Mouse (Mus musculus): ENCODE results near the gene Ganab. TPM values are rescaled to one million over a fixed set of nuclear protein-coding genes. Genes with fewer than 3 reads are reported as not detected.
A peak's percentile ranks its signal among the peaks of the same experiment; 100 is the strongest.

The Ganab gene
- polyA plus RNA-seq, 1 experiment from 2014 or later: 41.4 TPM

GRCm38 (mm10) chr19:8945251-8945650 lies 47.4 kb downstream of the Ganab start:
- peak overlapping the region; percentile 44 for H3K4me2 ChIP-seq (replicated peaks; ENCODE audit: low read depth, low read length)
- peak overlapping the region; percentile 64; the same call in 1 of the 2 replicates for H3K27ac ChIP-seq (ENCODE audit: low read length)
- no peak overlapping the region; the same call in 1 of the 2 replicates for H3K9ac ChIP-seq (replicated peaks; ENCODE audit: low read depth)
- H3K27me3 ChIP-seq (replicated peaks; ENCODE audit: insufficient read depth, low read length): no peaks in the 10 kb centered on the region
- H3K36me3 ChIP-seq (ENCODE audit: insufficient read depth, low read length): peaks cover 20% of the 10 kb centered on the region
- peak; percentile 81 for DNase-seq (ENCODE audit: low spot score)
- no peak for TF ChIP-seq EP300 (IDR thresholded peaks at IDR 0.05)
- TF ChIP-seq CTCF (IDR thresholded peaks at IDR 0.05): peak; percentile 32; the same call in 1 of the 2 replicates
- H3K4me1 ChIP-seq (ENCODE audit: insufficient read depth, low read depth, low read length): peaks cover 18% of the 10 kb centered on the region; the same call in 1 of the 2 replicates
- 0 out of 2 replicates have a peak overlapping the region, but pooled peaks have one; percentile 8 for H3K4me3 ChIP-seq (ENCODE audit: low read depth, low read length)
- ATAC-seq: peak; percentile 12; the same call in 1 of the 2 replicates
- H3K9me3 ChIP-seq (ENCODE audit: low read length): no peaks in the 10 kb centered on the region
- WGBS: 54% methylated on average over 6 of the region's 6 CpGs

GRCm38 (mm10) chr19:8946929-8947328 lies 49.1 kb downstream of the Ganab start:
- DNase-seq (ENCODE audit: low spot score) (no peak), ATAC-seq (no peak)
- TF ChIP-seq EP300 (IDR thresholded peaks at IDR 0.05) (no peak), CTCF (IDR thresholded peaks at IDR 0.05) (no peak)
- 79% methylated on average over 7 of the region's 7 CpGs for WGBS
- H3K4me3 ChIP-seq (ENCODE audit: low read depth, low read length): no peak overlapping the region
- no peak overlapping the region for H3K9ac ChIP-seq (replicated peaks; ENCODE audit: low read depth)
- no peaks in the 10 kb centered on the region for H3K9me3 ChIP-seq (ENCODE audit: low read length)
- H3K36me3 ChIP-seq (ENCODE audit: insufficient read depth, low read length): peaks cover 25% of the 10 kb centered on the region
- H3K4me2 ChIP-seq (replicated peaks; ENCODE audit: low read depth, low read length): no peak overlapping the region
- H3K27ac ChIP-seq (ENCODE audit: low read length): no peak overlapping the region
- H3K4me1 ChIP-seq (ENCODE audit: insufficient read depth, low read depth, low read length): peaks cover 12% of the 10 kb centered on the region; the same call in 1 of the 2 replicates
- no peaks in the 10 kb centered on the region for H3K27me3 ChIP-seq (replicated peaks; ENCODE audit: insufficient read depth, low read length)

GRCm38 (mm10) chr19:8950190-8950589 lies 52.3 kb downstream of the Ganab start:
- Histone ChIP-seq H3K36me3 (ENCODE audit: insufficient read depth, low read length) (peaks cover 25% of the 10 kb centered on the region), H3K27me3 (replicated peaks; ENCODE audit: insufficient read depth, low read length) (no peaks in the 10 kb centered on the region), H3K4me2 (replicated peaks; ENCODE audit: low read depth, low read length) (no peak overlapping the region), H3K4me1 (ENCODE audit: insufficient read depth, low read depth, low read length) (peaks cover 10% of the 10 kb centered on the region; the same call in 1 of the 2 replicates), H3K9ac (replicated peaks; ENCODE audit: low read depth) (no peak overlapping the region), H3K27ac (ENCODE audit: low read length) (no peak overlapping the region), H3K4me3 (ENCODE audit: low read depth, low read length) (no peak overlapping the region), H3K9me3 (ENCODE audit: low read length) (no peaks in the 10 kb centered on the region)
- no peak for TF ChIP-seq CTCF (IDR thresholded peaks at IDR 0.05)
- TF ChIP-seq EP300 (IDR thresholded peaks at IDR 0.05): no peak
- 86% methylated on average over 5 of the region's 5 CpGs for WGBS
- ATAC-seq (no peak), DNase-seq (ENCODE audit: low spot score) (no peak)

DNA sequence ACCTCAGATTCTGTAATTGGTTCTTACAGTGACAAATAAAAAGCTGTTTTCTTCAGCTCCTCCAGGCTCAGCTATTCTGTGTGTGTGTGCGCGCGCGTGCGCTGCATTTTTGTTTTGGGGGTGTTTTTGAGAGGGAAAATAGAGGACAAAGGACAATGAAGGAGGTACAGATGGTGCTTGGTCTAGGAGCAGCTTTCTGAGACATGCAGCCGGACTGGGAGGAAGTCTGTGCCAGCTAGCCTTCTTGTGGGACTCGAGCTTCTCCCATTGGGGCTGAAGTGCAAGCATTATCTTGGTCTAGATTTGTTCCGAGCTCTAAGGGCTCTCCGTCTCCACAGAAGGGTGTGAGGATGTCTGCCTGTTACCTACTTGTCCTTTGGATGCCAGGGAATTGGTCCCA lies 54.4 kb downstream of the Ganab start:
- H3K27me3 ChIP-seq (replicated peaks; ENCODE audit: insufficient read depth, low read length): no peaks in the 10 kb centered on the region
- H3K9me3 ChIP-seq (ENCODE audit: low read length): no peaks in the 10 kb centered on the region
- peaks cover 20% of the 10 kb centered on the region for H3K36me3 ChIP-seq (ENCODE audit: insufficient read depth, low read length)
- no peak for ATAC-seq
- no peak overlapping the region for H3K27ac ChIP-seq (ENCODE audit: low read length)
- H3K4me3 ChIP-seq (ENCODE audit: low read depth, low read length): no peak overlapping the region
- WGBS: 86% methylated on average over 9 of the region's 9 CpGs
- no peak overlapping the region for H3K9ac ChIP-seq (replicated peaks; ENCODE audit: low read depth)
- no peak overlapping the region for H3K4me2 ChIP-seq (replicated peaks; ENCODE audit: low read depth, low read length)
- TF ChIP-seq EP300 (IDR thresholded peaks at IDR 0.05) (no peak), CTCF (IDR thresholded peaks at IDR 0.05) (no peak)
- no peak for DNase-seq (ENCODE audit: low spot score)
- peaks cover 5% of the 10 kb centered on the region; the same call in 1 of the 2 replicates for H3K4me1 ChIP-seq (ENCODE audit: insufficient read depth, low read depth, low read length)

GRCm38 (mm10) chr19:8953135-8954039 lies 55.5 kb downstream of the Ganab start, which contains the start of gene Tut1:
TSS of gene Tut1 (plus strand) at chr19:8953847.
- TF ChIP-seq CTCF (IDR thresholded peaks at IDR 0.05) (peak; percentile 32), EP300 (IDR thresholded peaks at IDR 0.05) (peak; percentile 82; the same call in 1 of the 2 replicates)
- Histone ChIP-seq H3K4me1 (ENCODE audit: insufficient read depth, low read depth, low read length) (peaks cover 5% of the 10 kb centered on the region; the same call in 1 of the 2 replicates), H3K4me3 (ENCODE audit: low read depth, low read length) (peak within 1 kb of the TSS; percentile 64), H3K9ac (replicated peaks; ENCODE audit: low read depth) (peak within 1 kb of the TSS; percentile 58), H3K27me3 (replicated peaks; ENCODE audit: insufficient read depth, low read length) (no peaks in the 10 kb centered on the region), H3K9me3 (ENCODE audit: low read length) (no peaks in the 10 kb centered on the region), H3K4me2 (replicated peaks; ENCODE audit: low read depth, low read length) (peak within 1 kb of the TSS; percentile 82), H3K36me3 (ENCODE audit: insufficient read depth, low read length) (peaks cover 12% of the 10 kb centered on the region; the same call in 1 of the 2 replicates), H3K27ac (ENCODE audit: low read length) (peak within 1 kb of the TSS; percentile 70)
- DNase-seq (ENCODE audit: low spot score) (peak; percentile 99), ATAC-seq (peak; percentile 98)
- WGBS: 3% methylated on average over 46 of the region's 46 CpGs

DNA sequence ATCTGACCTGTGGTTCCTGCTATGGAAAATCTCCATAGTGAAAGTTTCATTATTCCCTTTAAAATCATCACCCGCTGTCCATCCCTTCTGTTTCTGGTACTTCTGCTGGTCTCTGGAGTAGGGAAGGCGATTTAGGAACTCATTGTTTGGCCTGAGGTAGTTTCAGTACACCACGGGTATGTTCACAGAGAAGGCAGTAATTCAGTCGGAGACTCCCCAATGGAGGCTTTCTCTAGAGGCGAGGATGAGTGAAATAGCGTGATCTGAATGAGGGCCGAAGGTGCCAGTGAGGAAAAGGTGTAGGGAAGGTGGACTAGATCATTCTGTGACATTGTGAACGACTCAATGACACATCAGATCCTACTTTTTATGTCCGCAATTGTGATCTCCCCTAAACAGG lies 56.3 kb downstream of the Ganab start:
- peaks cover 5% of the 10 kb centered on the region; the same call in 1 of the 2 replicates for H3K4me1 ChIP-seq (ENCODE audit: insufficient read depth, low read depth, low read length)
- H3K4me3 ChIP-seq (ENCODE audit: low read depth, low read length): peak overlapping the region; percentile 64
- no peak for ATAC-seq
- WGBS: 5% methylated on average over 9 of the region's 9 CpGs
- H3K9ac ChIP-seq (replicated peaks; ENCODE audit: low read depth): peak overlapping the region; percentile 58
- no peak for DNase-seq (ENCODE audit: low spot score)
- no peaks in the 10 kb centered on the region for H3K9me3 ChIP-seq (ENCODE audit: low read length)
- no peak for TF ChIP-seq EP300 (IDR thresholded peaks at IDR 0.05)
- no peak for TF ChIP-seq CTCF (IDR thresholded peaks at IDR 0.05)
- H3K27ac ChIP-seq (ENCODE audit: low read length): peak overlapping the region; percentile 70
- no peaks in the 10 kb centered on the region for H3K27me3 ChIP-seq (replicated peaks; ENCODE audit: insufficient read depth, low read length)
- H3K4me2 ChIP-seq (replicated peaks; ENCODE audit: low read depth, low read length): peak overlapping the region; percentile 82
- H3K36me3 ChIP-seq (ENCODE audit: insufficient read depth, low read length): peaks cover 9% of the 10 kb centered on the region; the same call in 1 of the 2 replicates

Measured in lung, postnatal 0 days (tissue).